Mouse (Mus musculus) heart, adult 11 months (tissue): ENCODE results near the gene Fam43b.
A peak's percentile ranks its signal among the peaks of the same experiment; 100 is the strongest.

Experiments used
- DNase-seq: peaks from one replicate; pipeline ENCODE4 v3.0.0; 2022

Gene Fam43b

GRCm38 (mm10) chr4:138393703-138394102 is 2.6 kb downstream of the Fam43b start:
- no peak for DNase-seq

GRCm38 (mm10) chr4:138383789-138384188 is 12.5 kb downstream of the Fam43b start:
- no peak for DNase-seq

- no peak for DNase-seq
Measured at GRCm38 (mm10) chr4:138382462-138382861, 13.9 kb downstream of the Fam43b start.

- DNase-seq = no peak
Measured at GRCm38 (mm10) chr4:138380132-138380689, 16.1 kb downstream of the Fam43b start.

GRCm38 (mm10) chr4:138379091-138379840 is 17.1 kb downstream of the Fam43b start:
- peak; percentile 97 for DNase-seq

GRCm38 (mm10) chr4:138377526-138377925 is 18.8 kb downstream of the Fam43b start:
- DNase-seq = no peak

- no peak for DNase-seq
Measured at GRCm38 (mm10) chr4:138375117-138375516, 21.2 kb downstream of the Fam43b start.

GRCm38 (mm10) chr4:138370996-138371516 is 25.3 kb downstream of the Fam43b start:
- no peak for DNase-seq

GRCm38 (mm10) chr4:138368498-138369260 is 27.6 kb downstream of the Fam43b start:
- DNase-seq = peak; percentile 94

GRCm38 (mm10) chr4:138367641-138368497 is 28.5 kb downstream of the Fam43b start, which contains the start of gene Cda:
Gene Cda (minus strand): TSS chr4:138367992.
- DNase-seq = peak; percentile 99

- DNase-seq = no peak
Measured at GRCm38 (mm10) chr4:138366561-138366960, 29.8 kb downstream of the Fam43b start.

- no peak for DNase-seq
Measured at GRCm38 (mm10) chr4:138363511-138363910, 32.8 kb downstream of the Fam43b start.

GRCm38 (mm10) chr4:138362883-138363282 is 33.4 kb downstream of the Fam43b start:
- DNase-seq = no peak

- no peak for DNase-seq
Measured at GRCm38 (mm10) chr4:138361370-138361821, 34.9 kb downstream of the Fam43b start.

GRCm38 (mm10) chr4:138358176-138358575 is 38.2 kb downstream of the Fam43b start:
- DNase-seq = no peak

- no peak for DNase-seq
Measured at GRCm38 (mm10) chr4:138356551-138356950, 39.8 kb downstream of the Fam43b start.

- no peak for DNase-seq
Measured at GRCm38 (mm10) chr4:138356141-138356540, 40.2 kb downstream of the Fam43b start.

- DNase-seq = no peak
Measured at GRCm38 (mm10) chr4:138355496-138355895, 40.8 kb downstream of the Fam43b start.

- DNase-seq = no peak
Measured at GRCm38 (mm10) chr4:138353438-138354171, 42.7 kb downstream of the Fam43b start.

GRCm38 (mm10) chr4:138352692-138353091 is 43.6 kb downstream of the Fam43b start:
- peak; percentile 90 for DNase-seq

GRCm38 (mm10) chr4:138351821-138352220 is 44.5 kb downstream of the Fam43b start:
- no peak for DNase-seq

- DNase-seq = no peak
Measured at GRCm38 (mm10) chr4:138348716-138349115, 47.6 kb downstream of the Fam43b start.
